Comparison of ENCODE assay signal across 8 mouse cellular contexts in genomic region chrX:101849901-101850551, GRCm38 (mm10). TPM values are rescaled to one million over a fixed set of nuclear protein-coding genes. Genes with fewer than 3 reads are reported as not detected.
A peak's percentile ranks its signal among the peaks of the same experiment; 100 is the strongest.
DNase-seq lines count a peak whose midpoint lies in the region; ATAC-seq and TF ChIP-seq lines count a peak whose summit lies in the region.

No protein-coding gene starts in this region.

- peak overlapping the region; percentile 51 for H3K27ac ChIP-seq in gastrocnemius, adult 2 months
- H3K27ac ChIP-seq in hindbrain, embryonic 11.5 days (ENCODE audit: low read depth, low read length) = no peak overlapping the region
- H3K27ac ChIP-seq in liver, embryonic 12.5 days = no peak overlapping the region

- H3K4me3 ChIP-seq in gastrocnemius, adult 2 months = peak overlapping the region; percentile 74
- peak overlapping the region; percentile 48 for H3K4me3 ChIP-seq in hindbrain, embryonic 11.5 days (ENCODE audit: low read depth, low read length)
- peak overlapping the region; percentile 47 for H3K4me3 ChIP-seq in liver, embryonic 12.5 days

- TF ChIP-seq CTCF in gastrocnemius, adult 2 months (IDR thresholded peaks at IDR 0.05) = no peak; the same call in 1 of the 2 replicates

- 19% methylated on average over 40 of the region's 59 CpGs for WGBS in hindbrain, embryonic 11.5 days
- 12% methylated on average over 51 of the region's 59 CpGs for WGBS in liver, embryonic 12.5 days (ENCODE audit: insufficient replicate concordance)

- no peaks in the 10 kb centered on the region for H3K9me3 ChIP-seq in hindbrain, embryonic 11.5 days (ENCODE audit: control insufficient read depth, low read length)
- H3K9me3 ChIP-seq in liver, embryonic 12.5 days (replicated peaks) = no peaks in the 10 kb centered on the region

- H3K4me2 ChIP-seq in hindbrain, embryonic 11.5 days (replicated peaks; ENCODE audit: low read depth, low read length) = peak overlapping the region; percentile 67
- peak overlapping the region; percentile 63 for H3K4me2 ChIP-seq in liver, embryonic 12.5 days

- H3K27me3 ChIP-seq in hindbrain, embryonic 11.5 days (ENCODE audit: control insufficient read depth, insufficient read depth, low read length) = peaks cover 31% of the 10 kb centered on the region
- peaks cover 93% of the 10 kb centered on the region for H3K27me3 ChIP-seq in liver, embryonic 12.5 days (replicated peaks)

- peak; percentile 32 for DNase-seq in gastrocnemius, adult 2 months
- no peak for DNase-seq in gastrocnemius, adult 18-20 months (ENCODE audit: low spot score)
- DNase-seq in ES-CJ7 (ENCODE audit: low read depth, low spot score) = peak; percentile 1
- peak; percentile 51 for DNase-seq in embryo, embryonic 9.5 days (ENCODE audit: extremely low spot score)
- DNase-seq in hindbrain, embryonic 11.5 days (ENCODE audit: low spot score) = peak; percentile 71
- DNase-seq in retina, postnatal 7 days (ENCODE audit: low read depth, low spot score) = peak; percentile 2
- no peak for DNase-seq in T-cell, adult 2 months (ENCODE audit: low spot score)

- H3K36me3 ChIP-seq in hindbrain, embryonic 11.5 days (ENCODE audit: control insufficient read depth, insufficient read depth, low read length) = no peaks in the 10 kb centered on the region
- H3K36me3 ChIP-seq in liver, embryonic 12.5 days = no peaks in the 10 kb centered on the region

- H3K4me1 ChIP-seq in hindbrain, embryonic 11.5 days (replicated peaks; ENCODE audit: control insufficient read depth, insufficient read depth, low read length) = no peaks in the 10 kb centered on the region
- no peaks in the 10 kb centered on the region for H3K4me1 ChIP-seq in liver, embryonic 12.5 days

- peak; percentile 60; the same call in 1 of the 2 replicates for ATAC-seq in hindbrain, embryonic 11.5 days (ENCODE audit: low FRiP score)
- no peak for ATAC-seq in liver, embryonic 12.5 days

- intact Hi-C loops in gastrocnemius, adult 2 months (cut with DNase I) = no loop called here

- H3K9ac ChIP-seq in hindbrain, embryonic 11.5 days (ENCODE audit: low read depth, low read length) = peak overlapping the region; percentile 52
- H3K9ac ChIP-seq in liver, embryonic 12.5 days = peak overlapping the region; percentile 29; the same call in 1 of the 2 replicates

RNA-seq across cellular contexts. Expression of gene Nhsl2, which starts 0.8 kb away (rescaled TPM):
- 1 to 10 TPM; 1.4 to 2.4 TPM for total RNA-seq in gastrocnemius, adult 2 months (2021)
- 1 to 10 TPM; 1.4 to 2.8 TPM for total RNA-seq in gastrocnemius, adult 18-20 months (2021)
- polyA plus RNA-seq in hindbrain, embryonic 11.5 days (2014; fragmentation: Nextera tagmentation; extraction: Ambion mirVana) = 9.7 and 11.8 TPM in 2 replicates
- polyA plus RNA-seq in liver, embryonic 12.5 days (2016; fragmentation: Nextera tagmentation; extraction: Ambion mirVana) = 2.4 and 4.4 TPM in 2 replicates

RNA-seq across cellular contexts. Expression of gene 8030474K03Rik, which starts 55.6 kb away (rescaled TPM):
- not detected for total RNA-seq in gastrocnemius, adult 2 months (2021)
- not detected for total RNA-seq in gastrocnemius, adult 18-20 months (2021)
- polyA plus RNA-seq in hindbrain, embryonic 11.5 days (2014; fragmentation: Nextera tagmentation; extraction: Ambion mirVana) = 0.10 TPM in 1 of 2 replicates, not detected in the other
- polyA plus RNA-seq in liver, embryonic 12.5 days (2016; fragmentation: Nextera tagmentation; extraction: Ambion mirVana) = 0.33 and 0.73 TPM in 2 replicates

RNA-seq across cellular contexts. Expression of gene Gm4779, which starts 55.8 kb away (rescaled TPM):
- total RNA-seq in gastrocnemius, adult 2 months (2021) = not detected
- total RNA-seq in gastrocnemius, adult 18-20 months (2021) = not detected
- not detected in 2 replicates for polyA plus RNA-seq in hindbrain, embryonic 11.5 days (2014; fragmentation: Nextera tagmentation; extraction: Ambion mirVana)
- polyA plus RNA-seq in liver, embryonic 12.5 days (2016; fragmentation: Nextera tagmentation; extraction: Ambion mirVana) = 0.60 and 0.79 TPM in 2 replicates

Comparison
In these comparisons a context has a peak if more than half of its experiments do, and no peak if none do; other contexts are left out.
1. DNase-seq: peak in gastrocnemius, adult 2 months (single experiment), ES-CJ7 (single experiment), embryo, embryonic 9.5 days (single experiment), hindbrain, embryonic 11.5 days (single experiment) and retina, postnatal 7 days (single experiment); none in gastrocnemius, adult 18-20 months (single experiment) and T-cell, adult 2 months (single experiment).
2. Peak in every context shown above with its lines, with median percentiles within 50 percentile points of each other: H3K4me3 ChIP-seq.